ENCODE assay signal across 9 mouse cellular contexts in genomic region chr2:170101132-170101531, GRCm38 (mm10). TPM values are rescaled to one million over a fixed set of nuclear protein-coding genes. Genes with fewer than 3 reads are reported as not detected.
A peak's percentile ranks its signal among the peaks of the same experiment; 100 is the strongest.
DNase-seq lines count a peak whose midpoint lies in the region; ATAC-seq and TF ChIP-seq lines count a peak whose summit lies in the region.
"Had no signal": no experiment of that assay in that cellular context is flagged by ENCODE, and none has a peak within 500 bp of the region (broad histone marks: within the 10 kb centered on the region; RNA-seq: fewer than 3 reads in every experiment).

No protein-coding gene starts in this region.

- H3K4me3 ChIP-seq in CH12.LX (replicated peaks in 1 of 3; ENCODE audit: low read depth in 2 of 3, low read length in 2 of 3, poor library complexity in 1 of 3) = no peak overlapping the region
- no peak overlapping the region for H3K4me3 ChIP-seq in heart, postnatal 0 days (ENCODE audit: low read depth, low read length)
- H3K4me3 ChIP-seq: liver, embryonic 15.5 days had no signal

- H3K79me2 ChIP-seq in CH12.LX (replicated peaks; ENCODE audit: control insufficient read depth, extremely low read depth, insufficient read depth, poor library complexity, severe bottlenecking) = no peaks in the 10 kb centered on the region

- peaks cover 4% of the 10 kb centered on the region for H3K27me3 ChIP-seq in CH12.LX (replicated peaks)
- H3K27me3 ChIP-seq in heart, postnatal 0 days (ENCODE audit: control insufficient read depth, insufficient read depth, low read length) = no peaks in the 10 kb centered on the region
- H3K27me3 ChIP-seq: liver, embryonic 15.5 days had no signal

- peaks cover 0 to 4% of the 10 kb centered on the region in 2 experiments; a peak in 1 of 4 replicates for H3K4me1 ChIP-seq in CH12.LX (ENCODE audit: control insufficient read depth in 1 of 2, insufficient read depth in 2 of 2)
- H3K4me1 ChIP-seq in heart, postnatal 0 days (ENCODE audit: control insufficient read depth, insufficient read depth) = no peaks in the 10 kb centered on the region

- no peak overlapping the region for H3K4me2 ChIP-seq in CH12.LX (ENCODE audit: insufficient read depth, low read depth, poor library complexity, severe bottlenecking)
- peak overlapping the region; percentile 21; the same call in 1 of the 2 replicates for H3K4me2 ChIP-seq in heart, postnatal 0 days (ENCODE audit: low read depth, low read length)
- H3K4me2 ChIP-seq: liver, embryonic 15.5 days had no signal

- peak; percentile 79 for ATAC-seq in erythroid progenitor cell, adult 5-6 weeks (replicated peaks; ENCODE audit: low FRiP score, poor library complexity, severe bottlenecking)
- peak; percentile 32; the same call in 1 of the 2 replicates for ATAC-seq in heart, postnatal 0 days (ENCODE audit: insufficient read depth, low read depth)
- ATAC-seq in neutrophil, adult 5-6 weeks (ENCODE audit: extremely low read depth, insufficient number of reproducible peaks, low FRiP score, poor library complexity, severe bottlenecking) = peak; percentile 81

- no peaks in the 10 kb centered on the region for H3K9me3 ChIP-seq in CH12.LX (replicated peaks; ENCODE audit: low read length)
- no peaks in the 10 kb centered on the region for H3K9me3 ChIP-seq in heart, postnatal 0 days (replicated peaks; ENCODE audit: control insufficient read depth, low read length)
- H3K9me3 ChIP-seq: liver, embryonic 15.5 days had no signal

- in situ Hi-C loops in CH12.LX (cut with MboI; ENCODE audit: low pct_ligation_motif_present, low pct_unique_long_range_greater_than_20kb, low sequenced_read_pairs) = loop anchor here (25.0 kb wide), 1 partner anchor 411 kb away; no protein-coding TSS in a partner anchor

- H3K9ac ChIP-seq in CH12.LX (ENCODE audit: insufficient read depth, low read depth) = no peak overlapping the region
- H3K9ac ChIP-seq in heart, postnatal 0 days (replicated peaks; ENCODE audit: low read depth, low read length) = no peak overlapping the region
- H3K9ac ChIP-seq: liver, embryonic 15.5 days had no signal

- H3K36me3 ChIP-seq in CH12.LX (replicated peaks in 1 of 2; ENCODE audit: control insufficient read depth in 1 of 2, insufficient read depth in 1 of 2, low read length in 1 of 2) = peaks cover 0 to 12% of the 10 kb centered on the region in 2 experiments
- H3K36me3 ChIP-seq in heart, postnatal 0 days (replicated peaks; ENCODE audit: control insufficient read depth, insufficient read depth, low read length) = no peaks in the 10 kb centered on the region

- peak; percentile 94 for TF ChIP-seq RAD21 in CH12.LX (IDR thresholded peaks at IDR 0.05; ENCODE audit: low read depth, low read length)

- peak; percentile 85 for DNase-seq in CH12.LX (ENCODE audit: extremely low read depth)
- peak; percentile 82 for DNase-seq in brain, adult 2 months (ENCODE audit: low read depth, low spot score)
- DNase-seq in heart, postnatal 0 days (ENCODE audit: low spot score) = peak; percentile 72
- peak; percentile 96 to 99 for DNase-seq in kidney, postnatal 4 days
- peak; percentile 83 to 85 for DNase-seq in lung, adult 18-20 months
- DNase-seq in testis, postnatal 10 days (ENCODE audit: low spot score) = peak; percentile 99

- dilution Hi-C loops in CH12.LX (cut with MboI; ENCODE audit: extremely low pct_ligation_motif_present, extremely low pct_unique_long_range_greater_than_20kb, low sequenced_read_pairs) = no loop called here

- peak; percentile 56 to 94 for TF ChIP-seq CTCF in CH12.LX (conservative IDR thresholded peaks at IDR 0.05 in 1 of 2, IDR thresholded peaks at IDR 0.05 in 1 of 2; ENCODE audit: low read depth in 2 of 2, low read length in 2 of 2)
- TF ChIP-seq CTCF in heart, postnatal 0 days (IDR thresholded peaks at IDR 0.05; ENCODE audit: low read depth) = peak; percentile 98

- WGBS in heart, postnatal 0 days = 5% methylated on average over 12 of the region's 12 CpGs

- no peak overlapping the region for H3K27ac ChIP-seq in CH12.LX (ENCODE audit: insufficient read depth, low read depth)
- no peak overlapping the region for H3K27ac ChIP-seq in heart, postnatal 0 days (ENCODE audit: low read depth)
- H3K27ac ChIP-seq: liver, embryonic 15.5 days had no signal

- TF ChIP-seq EP300 in CH12.LX (IDR thresholded peaks at IDR 0.05; ENCODE audit: low read length) = no peak
- no peak for TF ChIP-seq EP300 in heart, postnatal 0 days (IDR thresholded peaks at IDR 0.05; ENCODE audit: low read depth)

- TF ChIP-seq POLR2A in CH12.LX (IDR thresholded peaks at IDR 0.05; ENCODE audit: low read depth, low read length) = no peak

TF ChIP-seq in CH12.LX, 34 proteins besides CTCF, POLR2A, EP300 and RAD21:
- peak; percentile 77 for TF ChIP-seq ELF1 (IDR thresholded peaks at IDR 0.05; ENCODE audit: low read depth, low read length)
- TF ChIP-seq NELFE (IDR thresholded peaks at IDR 0.05; ENCODE audit: low read depth, low read length) = peak; percentile 34; the same call in 1 of the 2 replicates
- no peak for TF ChIP-seq IRF4 (IDR thresholded peaks at IDR 0.05; ENCODE audit: low read depth, low read length)
- TF ChIP-seq ZNF384 (IDR thresholded peaks at IDR 0.05; ENCODE audit: low read depth, low read length) = no peak
- peak; percentile 67; the same call in 1 of the 2 replicates for TF ChIP-seq MYC (IDR thresholded peaks at IDR 0.05; ENCODE audit: low read depth, low read length)
- no peak for TF ChIP-seq MAFK (IDR thresholded peaks at IDR 0.05; ENCODE audit: insufficient replicate concordance, low read length)
- TF ChIP-seq HCFC1 (IDR thresholded peaks at IDR 0.05; ENCODE audit: low read depth, low read length) = peak; percentile 68
- TF ChIP-seq JUN (IDR thresholded peaks at IDR 0.05; ENCODE audit: insufficient read depth, low read depth, low read length) = no peak
- TF ChIP-seq SMC3 (IDR thresholded peaks at IDR 0.05; ENCODE audit: low read depth, low read length) = peak; percentile 87
- TF ChIP-seq MEF2A (IDR thresholded peaks at IDR 0.05; ENCODE audit: borderline replicate concordance, low read depth, low read length) = peak; percentile 53; the same call in 1 of the 2 replicates

RNA-seq across cellular contexts. Expression of gene Zfp217, which starts 46.8 kb away (rescaled TPM):
- total RNA-seq in CH12.LX (2012; rRNA removed) = 9.3 and 10.0 TPM in 2 replicates
- total RNA-seq in CH12.LX (2014; rRNA removed) = 5.3 and 5.6 TPM in 2 replicates
- 11.1 and 12.1 TPM in 2 replicates for polyA plus RNA-seq in CH12.LX (2012; ENCODE audit: insufficient read length, low read depth)
- 19.7 and 20.9 TPM in 2 replicates for total RNA-seq in erythroid progenitor cell, adult 5-6 weeks (2015; ENCODE audit: low replicate concordance)
- 25.7 and 33.9 TPM in 2 replicates for total RNA-seq in erythroid progenitor cell, adult 5-6 weeks (2017; ENCODE audit: low replicate concordance)
- total RNA-seq in heart, postnatal 0 days (2014; rRNA removed; ENCODE audit: low replicate concordance) = 9.8 and 10.1 TPM in 2 replicates
- polyA plus RNA-seq in heart, postnatal 0 days (2015; fragmentation: Nextera tagmentation; extraction: Ambion mirVana) = 1.9 and 2.1 TPM in 2 replicates
- total RNA-seq in neutrophil, adult 5-6 weeks (2017) = 76.0 and 83.2 TPM in 2 replicates
